Mouse (Mus musculus) heart, adult 8-10 months (tissue): ENCODE results near the gene Flrt2. TPM values are rescaled to one million over a fixed set of nuclear protein-coding genes. Genes with fewer than 3 reads are reported as not detected.

Source experiments
- DNase-seq: peaks from one replicate; pipeline ENCODE4 v3.0.0; 2022; ENCODE audit warnings: low spot score
- total RNA-seq, 4 experiments: library from RNA; stranded (reverse); gene quantifications; 2 replicates each; pipeline ENCODE4 v1.2.4; 2022

Gene Flrt2
- total RNA-seq, 4 experiments from 2014 or later, result 5.9 to 8.0 (median 6.1) TPM

GRCm38 (mm10) chr12:95734075-95734474, 42.0 kb downstream of the Flrt2 start:
- no peak for DNase-seq

- no peak for DNase-seq
Observed at GRCm38 (mm10) chr12:95737571-95737970, 45.5 kb downstream of the Flrt2 start.

GRCm38 (mm10) chr12:95738031-95738430, 46.0 kb downstream of the Flrt2 start:
- peak; percentile 20 for DNase-seq

- DNase-seq, result no peak
Observed at GRCm38 (mm10) chr12:95738491-95739135, 46.6 kb downstream of the Flrt2 start.

GRCm38 (mm10) chr12:95739739-95740138, 47.7 kb downstream of the Flrt2 start:
- DNase-seq, result no peak

DNA sequence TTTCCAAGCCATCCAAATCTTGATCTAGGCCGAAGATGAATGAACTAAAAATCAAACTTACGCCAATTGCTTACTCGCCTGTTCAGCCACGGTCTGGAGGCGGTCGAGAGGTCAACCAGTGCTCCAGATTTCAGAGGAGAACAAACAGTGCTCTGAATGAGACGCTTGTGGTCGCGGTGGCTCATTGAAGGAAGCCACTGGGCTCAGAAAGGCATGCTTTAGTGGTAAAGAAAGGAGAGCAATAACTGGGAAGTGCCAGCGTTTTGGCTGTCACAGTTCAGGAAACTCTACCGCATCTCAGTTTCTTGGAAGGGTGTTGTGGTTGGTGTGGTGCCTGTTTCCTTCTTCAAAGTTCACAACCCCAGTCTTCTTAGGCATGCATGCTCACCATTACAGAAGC, 49.3 kb downstream of the Flrt2 start:
- no peak for DNase-seq

DNA sequence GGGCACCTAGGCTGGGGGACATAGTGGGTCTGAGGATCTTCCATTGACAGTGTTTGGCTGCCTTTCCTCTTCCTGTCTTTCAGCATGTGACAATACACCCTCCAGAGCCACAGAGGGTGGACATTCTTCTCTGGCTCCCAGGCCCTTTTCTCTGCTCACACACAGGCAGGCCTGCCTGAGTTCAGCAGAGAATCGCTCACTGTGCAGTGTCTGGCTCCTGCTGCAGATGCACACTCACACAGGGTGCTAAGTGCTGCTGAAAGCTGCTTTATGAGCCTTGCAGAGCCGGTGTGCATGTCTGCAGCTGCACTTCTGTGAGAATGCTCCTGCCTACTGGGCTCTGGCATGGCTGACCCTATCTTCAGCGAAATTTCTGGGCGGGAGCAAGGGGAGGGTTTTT, 52.3 kb downstream of the Flrt2 start:
- DNase-seq, result no peak

DNA sequence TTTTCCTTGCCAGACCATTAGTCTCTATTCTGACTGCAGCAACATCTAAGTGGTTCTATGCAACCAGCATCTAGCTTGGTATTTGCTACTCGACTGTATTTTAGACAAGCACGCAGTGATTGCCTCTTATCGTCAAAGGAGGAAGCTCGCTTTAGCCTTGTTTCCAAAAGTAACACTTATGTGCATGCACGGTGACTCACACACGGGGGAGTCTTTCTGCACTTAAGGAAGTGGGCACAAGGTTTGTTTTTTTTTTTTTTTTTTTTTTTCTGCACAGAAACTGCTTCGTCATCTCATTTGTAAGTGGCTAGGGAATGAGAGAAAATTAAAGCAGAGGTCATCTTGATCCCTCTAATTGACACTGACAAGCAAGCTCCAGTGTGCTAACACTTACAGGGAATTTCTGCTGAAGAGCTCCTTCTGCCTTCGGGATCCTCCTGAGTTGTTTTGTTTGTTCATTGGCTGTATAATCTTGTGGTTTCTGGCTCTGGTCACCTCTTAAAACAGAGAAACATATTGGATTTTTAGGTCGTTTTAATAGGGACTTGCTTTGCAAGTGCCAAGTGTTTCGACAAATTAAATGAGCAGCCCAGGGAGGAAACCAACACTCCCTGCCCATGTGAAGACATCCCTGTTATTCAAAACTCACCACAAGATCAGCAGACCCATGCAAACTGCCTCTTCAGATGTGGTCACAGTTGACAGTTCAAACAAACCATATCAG, 55.0 kb downstream of the Flrt2 start:
- peak; percentile 25 for DNase-seq

DNA sequence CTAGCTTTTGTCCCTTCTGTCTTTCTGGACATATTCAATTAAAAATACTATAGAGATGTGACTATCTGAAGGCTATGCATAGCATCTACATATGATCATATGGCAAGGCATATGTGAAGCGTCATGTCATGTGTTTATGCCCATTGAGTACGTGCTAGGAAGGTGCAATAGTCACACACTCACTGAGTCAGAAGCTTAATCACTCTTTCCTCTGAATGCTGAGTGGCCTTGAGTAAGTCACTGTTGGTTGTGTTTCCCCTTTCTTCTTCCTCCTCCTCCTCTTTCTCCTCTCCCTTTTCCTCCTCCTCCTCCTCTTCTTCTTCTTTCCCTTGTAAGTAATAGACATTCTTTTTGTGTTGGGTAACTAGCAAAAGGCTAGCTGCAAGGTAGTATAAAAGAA, 56.7 kb downstream of the Flrt2 start:
- DNase-seq, result no peak

DNA sequence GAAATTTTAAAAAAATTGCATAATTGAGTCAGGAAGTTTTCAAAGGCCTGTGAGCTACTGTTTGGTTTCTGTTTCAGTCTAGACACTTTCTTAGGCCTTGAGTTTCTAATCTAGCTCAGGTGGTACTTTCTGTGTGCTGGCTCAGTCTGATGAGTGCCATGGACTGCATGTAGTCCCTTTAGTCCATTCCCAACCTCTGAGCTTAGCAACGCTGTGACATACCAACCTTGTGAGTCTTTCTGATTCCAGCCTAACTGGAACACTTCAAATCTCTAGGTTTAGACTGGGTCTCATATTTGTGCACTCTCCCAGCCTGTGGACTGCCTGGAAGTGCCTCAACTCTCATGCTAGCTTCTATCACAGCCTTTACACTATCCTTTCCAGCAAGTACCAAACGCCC, 57.2 kb downstream of the Flrt2 start:
- no peak for DNase-seq

GRCm38 (mm10) chr12:95759212-95759746, 67.3 kb downstream of the Flrt2 start:
- no peak for DNase-seq

- DNase-seq, result no peak
Observed at GRCm38 (mm10) chr12:95765255-95765654, 73.2 kb downstream of the Flrt2 start.

DNA sequence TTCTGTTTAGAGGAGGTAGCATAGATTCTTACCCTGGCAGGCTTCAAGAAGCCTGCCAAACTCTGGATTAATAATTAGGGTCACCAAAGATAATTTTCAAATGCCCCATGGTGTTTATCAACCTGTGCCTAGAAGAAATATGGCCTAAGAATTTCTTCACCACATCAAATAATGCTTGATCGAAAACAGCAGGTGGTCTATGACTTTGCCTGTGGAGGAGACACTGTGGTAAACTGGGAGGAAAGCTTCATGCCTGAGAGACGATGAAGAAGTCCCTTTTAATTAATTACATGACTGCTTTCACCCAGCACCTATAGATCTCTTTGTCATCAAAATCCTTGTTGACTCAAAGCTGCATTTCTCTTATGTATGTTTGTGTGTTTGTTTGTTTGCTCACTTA, 77.0 kb downstream of the Flrt2 start:
- no peak for DNase-seq

DNA sequence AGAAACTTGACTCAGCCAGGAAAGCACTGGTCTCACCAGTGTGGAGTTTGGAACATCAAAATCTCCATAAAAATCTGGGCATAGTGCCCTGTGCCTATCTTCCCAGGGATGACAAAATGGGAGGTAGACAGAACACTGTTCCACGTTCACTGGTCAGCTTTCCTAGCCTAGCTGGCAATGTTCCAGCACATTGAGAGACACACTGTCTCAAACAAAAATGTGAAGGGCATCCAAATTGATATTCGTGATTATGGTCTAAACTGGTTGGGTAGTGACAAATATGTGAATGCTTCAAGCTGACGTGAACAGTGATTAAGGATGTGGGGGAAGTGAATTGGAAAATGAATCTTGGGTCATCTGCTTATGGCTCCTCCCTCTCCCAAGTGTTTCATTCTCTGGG, 78.2 kb downstream of the Flrt2 start:
- no peak for DNase-seq

DNA sequence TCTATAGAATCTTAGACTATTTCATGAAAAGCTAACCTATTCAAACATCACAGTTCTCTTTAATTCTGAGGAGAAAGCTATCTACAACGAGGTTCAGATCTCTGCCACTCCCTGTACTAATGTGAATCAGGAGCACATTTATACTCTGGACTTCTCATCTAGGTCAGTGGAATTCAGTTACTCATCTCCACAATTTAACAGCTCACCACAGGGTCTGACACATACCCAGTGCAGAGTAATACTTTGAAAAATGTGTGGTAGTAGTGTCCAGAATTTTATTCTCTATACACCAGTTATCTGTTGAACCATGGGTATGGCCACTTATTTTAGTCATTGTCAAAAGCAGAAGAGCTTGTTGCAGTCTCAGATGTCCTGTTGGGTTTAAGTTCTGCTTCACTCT, 98.1 kb downstream of the Flrt2 start:
- DNase-seq, result no peak

DNA sequence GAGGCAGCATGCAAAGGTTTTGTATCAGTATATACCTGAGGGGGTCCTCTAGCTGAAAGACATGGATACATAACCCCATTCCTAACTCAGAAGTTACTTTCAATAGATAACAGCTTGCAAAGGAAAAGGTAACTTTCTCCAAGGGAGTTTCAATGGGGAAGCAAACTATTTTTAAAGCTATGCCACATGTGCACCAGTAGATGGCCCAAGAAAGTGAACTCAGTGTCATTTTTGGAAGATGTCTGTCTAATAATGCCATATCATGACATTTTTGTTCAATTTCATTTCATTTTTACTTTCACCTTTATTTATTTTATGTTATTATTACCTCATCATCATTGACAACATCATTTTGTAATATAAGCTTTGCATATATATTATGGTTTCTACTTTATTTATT, 124.6 kb downstream of the Flrt2 start:
- no peak for DNase-seq
